Comparison of ENCODE assay signal across 9 mouse cellular contexts in the genomic region with DNA sequence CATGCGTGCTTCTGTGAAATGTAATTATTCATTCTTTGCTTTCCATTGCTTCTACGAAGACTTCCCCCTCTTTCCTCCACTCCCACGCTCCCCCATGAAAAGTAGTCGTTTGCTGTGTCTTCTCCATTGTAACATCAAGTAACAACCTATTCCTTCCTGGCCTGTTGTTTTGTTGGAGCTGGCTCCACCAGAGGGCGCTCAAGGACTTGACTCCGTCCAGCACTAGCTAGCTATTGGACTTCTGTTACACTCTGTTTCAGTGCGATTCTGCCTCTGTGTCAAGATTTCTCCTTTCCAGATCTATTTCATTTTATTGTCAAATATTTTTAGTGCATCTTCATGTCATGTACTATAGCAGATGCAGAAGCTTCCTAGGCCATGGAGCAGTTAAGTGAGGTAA. TPM values are rescaled to one million over a fixed set of nuclear protein-coding genes. Genes with fewer than 3 reads are reported as not detected.
A peak's percentile ranks its signal among the peaks of the same experiment; 100 is the strongest.
DNase-seq lines count a peak whose midpoint lies in the region; ATAC-seq and TF ChIP-seq lines count a peak whose summit lies in the region.
"Had no signal": no experiment of that assay in that cellular context is flagged by ENCODE, and none has a peak within 500 bp of the region (broad histone marks: within the 10 kb centered on the region; RNA-seq: fewer than 3 reads in every experiment).

No protein-coding gene starts in this region.

- DNase-seq in MEL (ENCODE audit: low read depth, low spot score), result peak; percentile 65
- peak; percentile 73 for DNase-seq in embryonic facial prominence, embryonic 11.5 days (ENCODE audit: low spot score)
- peak; percentile 17 for DNase-seq in heart, postnatal 25 days (ENCODE audit: low spot score)
- peak; percentile 53 for DNase-seq in left cerebral cortex, adult 11 months (ENCODE audit: low spot score)
- peak; percentile 67 for DNase-seq in midbrain, embryonic 10.5 days (ENCODE audit: low spot score)

- H3K9me3 ChIP-seq in MEL (replicated peaks; ENCODE audit: insufficient read depth, low read length), result no peaks in the 10 kb centered on the region
- H3K9me3 ChIP-seq in embryonic facial prominence, embryonic 11.5 days (replicated peaks; ENCODE audit: control insufficient read depth, low read length), result no peaks in the 10 kb centered on the region
- H3K9me3 ChIP-seq in midbrain, embryonic 10.5 days (replicated peaks), result no peaks in the 10 kb centered on the region
- H3K9me3 ChIP-seq: liver, embryonic 15.5 days had no signal

- no peaks in the 10 kb centered on the region for H3K79me2 ChIP-seq in MEL (ENCODE audit: control insufficient read depth, insufficient read depth, low read length, poor library complexity)

- H3K36me3 ChIP-seq in MEL (ENCODE audit: control insufficient read depth in 1 of 2, insufficient read depth in 2 of 2, low read length in 2 of 2), result no peaks in the 10 kb centered on the region
- no peaks in the 10 kb centered on the region for H3K36me3 ChIP-seq in embryonic facial prominence, embryonic 11.5 days (replicated peaks; ENCODE audit: control insufficient read depth, insufficient read depth, low read depth, low read length)
- no peaks in the 10 kb centered on the region for H3K36me3 ChIP-seq in midbrain, embryonic 10.5 days
- no peaks in the 10 kb centered on the region for H3K36me3 ChIP-seq in small intestine, adult 2 months (ENCODE audit: control insufficient read depth, insufficient read depth, low read length)
- H3K36me3 ChIP-seq: liver, embryonic 15.5 days had no signal

- H3K4me2 ChIP-seq in embryonic facial prominence, embryonic 11.5 days (ENCODE audit: low read depth, low read length), result no peak overlapping the region
- H3K4me2 ChIP-seq: liver, embryonic 15.5 days had no signal

- peak; percentile 52 to 76 (median 71) for TF ChIP-seq CTCF in MEL (IDR thresholded peaks at IDR 0.05 in 2 of 3, conservative IDR thresholded peaks at IDR 0.05 in 1 of 3; ENCODE audit: control insufficient read depth in 1 of 3, insufficient read depth in 1 of 3, low read depth in 2 of 3, low read length in 3 of 3, poor library complexity in 1 of 3, severe bottlenecking in 1 of 3)
- peak; percentile 79 for TF ChIP-seq CTCF in bone marrow, adult 2 months (IDR thresholded peaks at IDR 0.05; ENCODE audit: control insufficient read depth, insufficient read depth, low read length)
- TF ChIP-seq CTCF in small intestine, adult 2 months (IDR thresholded peaks at IDR 0.05; ENCODE audit: extremely low read depth, insufficient read length, insufficient replicate concordance, low read depth, low read length), result peak; percentile 71; the same call in 1 of the 2 replicates

- TF ChIP-seq POLR2A in MEL (IDR thresholded peaks at IDR 0.05; ENCODE audit: control insufficient read depth in 1 of 2, insufficient read depth in 1 of 2, low read depth in 1 of 2, low read length in 2 of 2, poor library complexity in 1 of 2), result no peak
- TF ChIP-seq POLR2A in bone marrow, adult 2 months (IDR thresholded peaks at IDR 0.05; ENCODE audit: borderline replicate concordance, control insufficient read depth, low read depth, low read length), result no peak
- no peak for TF ChIP-seq POLR2A in small intestine, adult 2 months (IDR thresholded peaks at IDR 0.05; ENCODE audit: low read depth, low read length)

- H3K9ac ChIP-seq in MEL (ENCODE audit: control insufficient read depth, low read depth, low read length, poor library complexity, severe bottlenecking), result no peak overlapping the region
- no peak overlapping the region for H3K9ac ChIP-seq in embryonic facial prominence, embryonic 11.5 days (replicated peaks; ENCODE audit: low read length)
- H3K9ac ChIP-seq: liver, embryonic 15.5 days had no signal

- no peaks in the 10 kb centered on the region for H3K27me3 ChIP-seq in MEL (ENCODE audit: control insufficient read depth in 1 of 2, insufficient read depth in 2 of 2, low read length in 2 of 2)
- H3K27me3 ChIP-seq in embryonic facial prominence, embryonic 11.5 days (ENCODE audit: control insufficient read depth, insufficient read depth, low read length), result no peaks in the 10 kb centered on the region
- H3K27me3 ChIP-seq in midbrain, embryonic 10.5 days (ENCODE audit: low read depth, poor library complexity, severe bottlenecking), result no peaks in the 10 kb centered on the region
- no peaks in the 10 kb centered on the region for H3K27me3 ChIP-seq in small intestine, adult 2 months (ENCODE audit: control insufficient read depth, insufficient read depth, low read length)
- H3K27me3 ChIP-seq: liver, embryonic 15.5 days had no signal

- H3K27ac ChIP-seq in MEL (ENCODE audit: control insufficient read depth, low read depth, low read length), result no peak overlapping the region
- H3K27ac ChIP-seq in bone marrow, adult 2 months (ENCODE audit: control insufficient read depth, insufficient read depth, low read depth, low read length, poor library complexity), result no peak overlapping the region
- H3K27ac ChIP-seq in embryonic facial prominence, embryonic 11.5 days (replicated peaks; ENCODE audit: low read depth, low read length), result no peak overlapping the region
- H3K27ac ChIP-seq in midbrain, embryonic 10.5 days (replicated peaks), result no peak overlapping the region
- no peak overlapping the region for H3K27ac ChIP-seq in small intestine, adult 2 months (ENCODE audit: insufficient read depth, low read depth, low read length)
- H3K27ac ChIP-seq: liver, embryonic 15.5 days had no signal

- intact Hi-C loops in heart, postnatal 25 days (cut with DNase I), result loop anchor here (2.0 kb wide), 2 partner anchors 127 to 169 kb away; no protein-coding TSS in a partner anchor

- no peak overlapping the region for H3K4me3 ChIP-seq in MEL (ENCODE audit: control insufficient read depth in 1 of 2, insufficient read depth in 1 of 2, low read depth in 2 of 2, low read length in 2 of 2)
- H3K4me3 ChIP-seq in bone marrow, adult 2 months (replicated peaks; ENCODE audit: control insufficient read depth, low read depth, low read length), result no peak overlapping the region
- H3K4me3 ChIP-seq in embryonic facial prominence, embryonic 11.5 days (ENCODE audit: low read depth, low read length), result no peak overlapping the region
- no peak overlapping the region for H3K4me3 ChIP-seq in midbrain, embryonic 10.5 days
- H3K4me3 ChIP-seq in small intestine, adult 2 months (ENCODE audit: low read depth, low read length), result no peak overlapping the region
- H3K4me3 ChIP-seq: liver, embryonic 15.5 days had no signal

- WGBS in bone marrow, adult 2 months, result 9% methylated on average over 7 of the region's 7 CpGs
- WGBS in embryonic facial prominence, embryonic 11.5 days, result 20% methylated on average over 7 of the region's 7 CpGs
- 24% methylated on average over 7 of the region's 7 CpGs for WGBS in midbrain, embryonic 10.5 days
- 13% methylated on average over 7 of the region's 7 CpGs for WGBS in small intestine, adult 2 months

- no peak for TF ChIP-seq EP300 in MEL (IDR thresholded peaks at IDR 0.05; ENCODE audit: low read depth in 1 of 2, low read length in 2 of 2)

- no peaks in the 10 kb centered on the region for H3K4me1 ChIP-seq in MEL (ENCODE audit: control insufficient read depth in 1 of 2, insufficient read depth in 2 of 2, low read length in 2 of 2)
- no peaks in the 10 kb centered on the region for H3K4me1 ChIP-seq in bone marrow, adult 2 months (ENCODE audit: control insufficient read depth, insufficient read depth, low read length)
- no peaks in the 10 kb centered on the region for H3K4me1 ChIP-seq in embryonic facial prominence, embryonic 11.5 days (ENCODE audit: control insufficient read depth, insufficient read depth, low read length)
- H3K4me1 ChIP-seq in midbrain, embryonic 10.5 days, result no peaks in the 10 kb centered on the region
- no peaks in the 10 kb centered on the region for H3K4me1 ChIP-seq in small intestine, adult 2 months (ENCODE audit: control insufficient read depth, insufficient read depth, insufficient read length, low read length)
- H3K4me1 ChIP-seq: liver, embryonic 15.5 days had no signal

- ATAC-seq in embryonic facial prominence, embryonic 11.5 days (replicated peaks; ENCODE audit: insufficient number of reproducible peaks, low FRiP score, low TSS enrichment, low read depth), result no peak
- ATAC-seq in erythroblast, adult 5-6 weeks (replicated peaks; ENCODE audit: low FRiP score, poor library complexity, severe bottlenecking), result no peak

- peak; percentile 51 for TF ChIP-seq RAD21 in MEL (IDR thresholded peaks at IDR 0.05; ENCODE audit: low read depth, low read length)

TF ChIP-seq in MEL, 35 proteins besides CTCF, POLR2A, EP300 and RAD21:
- no peak for TF ChIP-seq UBTF (IDR thresholded peaks at IDR 0.05; ENCODE audit: borderline replicate concordance, insufficient read depth, low read depth, low read length)
- TF ChIP-seq SMC3 (IDR thresholded peaks at IDR 0.05; ENCODE audit: low read depth, low read length), result peak; percentile 55
- 0 out of 2 replicates have a peak, but pooled peaks have one; percentile 11 for TF ChIP-seq ZC3H11A (IDR thresholded peaks at IDR 0.05; ENCODE audit: low read depth, low read length)

RNA-seq across cellular contexts. Expression of a gene that starts 30.1 kb away (rescaled TPM):
- total RNA-seq in MEL (2012; rRNA removed), result not detected in 2 replicates
- polyA plus RNA-seq in MEL (2012; ENCODE audit: insufficient read depth in 1 of 2, insufficient read length in 2 of 2, low read depth in 1 of 2, low replicate concordance in 2 of 2, missing spikeins in 1 of 2), result not detected
- not detected in 2 replicates for polyA plus RNA-seq in bone marrow, adult 2 months (2011; ENCODE audit: insufficient read depth, insufficient read length, low replicate concordance, missing spikeins)
- 16.3 and 16.6 TPM in 2 replicates for polyA plus RNA-seq in embryonic facial prominence, embryonic 11.5 days (2014; fragmentation: Nextera tagmentation; extraction: Ambion mirVana)
- total RNA-seq in heart, postnatal 25 days (2021), result under 1 TPM in 1 of 2 experiments, not detected in 1; 0.10 TPM
- 11.1 and 30.5 TPM in 2 replicates for polyA plus RNA-seq in midbrain, embryonic 10.5 days (2016; fragmentation: Nextera tagmentation; extraction: Ambion mirVana)
- polyA plus RNA-seq in small intestine, adult 2 months (2012; rRNA removed), result 0.06 and 0.24 TPM in 2 replicates
- not detected in 2 replicates for total RNA-seq in erythroblast, adult 5-6 weeks (2015; ENCODE audit: low replicate concordance)
- not detected in 2 replicates for total RNA-seq in erythroblast, adult 5-6 weeks (2017; ENCODE audit: low replicate concordance)

Comparison
In these comparisons a context has a peak if more than half of its experiments do, and no peak if none do; other contexts are left out.
1. DNase-seq: peak in every context shown above with its lines; median percentile 73 in embryonic facial prominence, embryonic 11.5 days; 67 in midbrain, embryonic 10.5 days; 65 in MEL; 53 in left cerebral cortex, adult 11 months; 17 in heart, postnatal 25 days.